Mouse (Mus musculus) erythroid progenitor cell, adult 5-6 weeks (primary cell): ENCODE results near the gene Arhgef2. TPM values are rescaled to one million over a fixed set of nuclear protein-coding genes. Genes with fewer than 3 reads are reported as not detected.

Source experiments
- ATAC-seq: replicated peaks from 2 replicates; pipeline ENCODE4 v1.8.0; 2016; ENCODE audit warnings: moderate number of reproducible peaks, mild to moderate bottlenecking, moderate TSS enrichment, inconsistent platforms; ENCODE audit not compliant: poor library complexity, low FRiP score, severe bottlenecking
- total RNA-seq, 2 experiments: library from RNA; stranded (forward) in 1 of 2; stranded (reverse) in 1 of 2; fragments of 150-400 nt in 1 of 2; fragments of 186-747, 209-891 nt in 1 of 2; gene quantifications; 2 replicates each; pipeline versions ENCODE4 v1.2.3 to v1.2.4; 2015 to 2017; ENCODE audit warnings: low replicate concordance in 2 of 2

Gene Arhgef2
- total RNA-seq, 2 experiments from 2014 or later = 12.7 to 23.9 TPM

GRCm38 (mm10) chr3:88653516-88654370 is 48.0 kb downstream of the Arhgef2 start:
- no peak for ATAC-seq

- no peak for ATAC-seq
Measured at GRCm38 (mm10) chr3:88654621-88655020, 48.9 kb downstream of the Arhgef2 start.

GRCm38 (mm10) chr3:88655619-88656018 is 49.9 kb downstream of the Arhgef2 start:
- ATAC-seq = no peak

- no peak for ATAC-seq
Measured at GRCm38 (mm10) chr3:88658441-88659127, 52.8 kb downstream of the Arhgef2 start.

GRCm38 (mm10) chr3:88659798-88660197 is 54.0 kb downstream of the Arhgef2 start:
- no peak for ATAC-seq

GRCm38 (mm10) chr3:88664095-88664494 is 58.3 kb downstream of the Arhgef2 start:
- ATAC-seq = no peak

GRCm38 (mm10) chr3:88677399-88677798 is 71.6 kb downstream of the Arhgef2 start:
- ATAC-seq = peak; percentile 88

- no peak for ATAC-seq
Measured at GRCm38 (mm10) chr3:88683814-88684213, 78.0 kb downstream of the Arhgef2 start.

- ATAC-seq = no peak
Measured at GRCm38 (mm10) chr3:88684236-88684979, 78.6 kb downstream of the Arhgef2 start.

- peak; percentile 100 for ATAC-seq
Measured at GRCm38 (mm10) chr3:88684980-88685941, 79.5 kb downstream of the Arhgef2 start, which contains the start of gene Khdc4. Khdc4 (plus strand) TSS chr3:88685803.

- ATAC-seq = peak; percentile 32
Measured at GRCm38 (mm10) chr3:88685958-88686451, 80.2 kb downstream of the Arhgef2 start.

- ATAC-seq = no peak
Measured at GRCm38 (mm10) chr3:88686734-88687611, 81.2 kb downstream of the Arhgef2 start.

- ATAC-seq = no peak
Measured at GRCm38 (mm10) chr3:88689079-88689478, 83.3 kb downstream of the Arhgef2 start.

GRCm38 (mm10) chr3:88695545-88695944 is 89.8 kb downstream of the Arhgef2 start:
- no peak for ATAC-seq
